Mouse (Mus musculus): ENCODE data around the gene Olfr544. TPM values are rescaled to one million over a fixed set of nuclear protein-coding genes. Genes with fewer than 3 reads are reported as not detected.
A peak's percentile ranks its signal among the peaks of the same experiment; 100 is the strongest.

Olfr544 gene
- polyA plus RNA-seq (2014; fragmentation: Nextera tagmentation; extraction: Ambion mirVana) = 0.10 TPM in 1 of 2 replicates, not detected in the other

DNA sequence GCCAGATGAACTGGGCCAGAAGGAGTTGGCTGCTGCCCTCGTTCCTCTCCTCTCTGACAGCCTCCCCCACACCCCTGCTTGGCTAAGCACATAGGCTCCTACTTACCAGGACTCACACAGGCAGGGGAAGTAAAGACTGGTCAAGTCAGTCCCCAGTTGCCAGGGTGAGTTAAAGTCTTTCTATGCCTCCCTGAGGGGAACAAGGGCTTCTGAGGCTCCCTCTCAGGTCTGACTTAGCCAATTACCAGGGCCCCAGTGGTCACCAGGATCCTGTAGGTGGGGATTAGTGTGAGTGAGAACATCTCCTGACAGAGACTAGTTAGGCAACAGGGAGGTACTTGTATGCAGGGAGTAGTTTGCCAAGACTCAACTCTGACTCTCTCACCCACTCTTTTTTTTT lies at the start of gene Olfr544:
Olfr544 (minus strand) TSS at position 153 of the 400 bp plus-strand sequence.
- no peaks in the 10 kb centered on the region for H3K36me3 ChIP-seq (ENCODE audit: control insufficient read depth, insufficient read depth, low read length)
- no peak within 1 kb of the TSS for H3K27ac ChIP-seq (ENCODE audit: low read length)
- H3K4me3 ChIP-seq (ENCODE audit: low read depth, low read length) = no peak within 1 kb of the TSS
- H3K9ac ChIP-seq (replicated peaks; ENCODE audit: low read depth, low read length) = no peak within 1 kb of the TSS
- no peaks in the 10 kb centered on the region for H3K27me3 ChIP-seq (ENCODE audit: control insufficient read depth, insufficient read depth, low read length)
- no peak within 1 kb of the TSS for H3K4me2 ChIP-seq (replicated peaks; ENCODE audit: low read depth, low read length)
- H3K9me3 ChIP-seq (ENCODE audit: control insufficient read depth, low read depth, low read length) = no peaks in the 10 kb centered on the region
- no peak for ATAC-seq (ENCODE audit: insufficient number of reproducible peaks, insufficient read depth, low FRiP score, low read depth)
- no peaks in the 10 kb centered on the region for H3K4me1 ChIP-seq (ENCODE audit: control insufficient read depth, insufficient read depth, low read length)
- WGBS = 53% methylated on average over 1 of the region's 1 CpGs

DNA sequence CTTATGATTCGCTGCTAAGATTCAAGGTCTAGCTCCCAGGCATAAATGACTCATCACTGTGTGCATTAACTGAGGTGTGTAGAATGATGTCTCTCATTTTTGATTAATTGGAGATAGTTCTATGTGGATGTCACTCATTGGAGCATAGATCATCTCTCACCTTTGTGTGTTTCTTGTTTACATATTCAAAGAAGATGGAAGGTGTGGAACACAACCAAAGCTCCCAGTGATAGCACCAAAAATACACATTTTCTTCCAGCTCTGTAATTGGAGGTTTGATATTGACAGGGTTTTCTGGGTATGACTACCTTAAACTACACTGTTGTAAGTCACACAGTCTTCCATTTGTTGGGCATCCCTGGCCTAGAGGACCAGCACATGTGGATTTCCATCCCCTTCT lies 46.3 kb upstream of the Olfr544 start, which contains the start of gene Olfr547:
Olfr547 (plus strand) TSS at position 301 of the 400 bp plus-strand sequence.
- no peak for ATAC-seq (ENCODE audit: insufficient number of reproducible peaks, insufficient read depth, low FRiP score, low read depth)
- 82% methylated on average over 1 of the region's 1 CpGs for WGBS
- Histone ChIP-seq H3K9me3 (ENCODE audit: control insufficient read depth, low read depth, low read length) (no peaks in the 10 kb centered on the region), H3K4me1 (ENCODE audit: control insufficient read depth, insufficient read depth, low read length) (no peaks in the 10 kb centered on the region), H3K27me3 (ENCODE audit: control insufficient read depth, insufficient read depth, low read length) (no peaks in the 10 kb centered on the region), H3K4me2 (replicated peaks; ENCODE audit: low read depth, low read length) (no peak within 1 kb of the TSS), H3K9ac (replicated peaks; ENCODE audit: low read depth, low read length) (no peak within 1 kb of the TSS), H3K36me3 (ENCODE audit: control insufficient read depth, insufficient read depth, low read length) (no peaks in the 10 kb centered on the region), H3K27ac (ENCODE audit: low read length) (no peak within 1 kb of the TSS), H3K4me3 (ENCODE audit: low read depth, low read length) (no peak within 1 kb of the TSS)

DNA sequence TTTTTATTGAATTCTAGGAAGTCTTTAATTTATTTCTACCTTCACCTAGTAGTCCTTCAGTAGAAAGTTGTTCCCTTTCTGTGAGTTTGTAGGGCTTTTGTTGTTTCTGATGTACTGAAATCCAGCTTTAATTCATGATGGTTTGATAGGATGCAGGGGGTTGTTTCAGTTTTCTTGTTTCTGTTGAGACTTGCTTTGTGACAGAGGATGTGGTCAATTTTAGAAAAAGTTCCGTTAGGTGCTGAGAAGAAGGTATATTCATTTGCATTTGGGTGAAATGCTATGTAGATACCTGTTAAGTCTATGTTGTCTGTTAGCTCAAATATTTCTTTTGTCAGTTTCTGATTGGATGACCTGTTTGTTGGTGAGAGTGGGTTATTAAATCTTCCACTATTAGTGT lies 40.9 kb upstream of the Olfr544 start:
- H3K4me2 ChIP-seq (replicated peaks; ENCODE audit: low read depth, low read length) = no peak overlapping the region
- H3K36me3 ChIP-seq (ENCODE audit: control insufficient read depth, insufficient read depth, low read length) = no peaks in the 10 kb centered on the region
- H3K9ac ChIP-seq (replicated peaks; ENCODE audit: low read depth, low read length) = no peak overlapping the region
- H3K9me3 ChIP-seq (ENCODE audit: control insufficient read depth, low read depth, low read length) = no peaks in the 10 kb centered on the region
- ATAC-seq (ENCODE audit: insufficient number of reproducible peaks, insufficient read depth, low FRiP score, low read depth) = no peak
- H3K4me1 ChIP-seq (ENCODE audit: control insufficient read depth, insufficient read depth, low read length) = no peaks in the 10 kb centered on the region
- no peak overlapping the region for H3K4me3 ChIP-seq (ENCODE audit: low read depth, low read length)
- no peaks in the 10 kb centered on the region for H3K27me3 ChIP-seq (ENCODE audit: control insufficient read depth, insufficient read depth, low read length)
- H3K27ac ChIP-seq (ENCODE audit: low read length) = no peak overlapping the region
- WGBS = 79% methylated on average over 1 of the region's 1 CpGs

DNA sequence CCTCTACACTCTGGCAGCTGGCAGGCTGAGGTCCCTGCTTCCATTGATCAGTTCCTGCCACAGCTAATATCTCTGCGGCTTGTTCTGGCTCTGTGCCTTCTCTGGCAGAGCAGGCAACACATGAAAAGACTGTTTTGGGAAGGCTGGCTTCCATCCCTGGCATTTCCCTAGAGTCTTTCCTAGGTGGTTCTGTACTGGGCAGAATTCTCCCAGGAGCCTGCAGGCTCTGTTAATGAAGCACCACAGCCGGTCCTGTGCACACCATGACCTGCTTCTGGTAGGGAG lies 28.9 kb upstream of the Olfr544 start:
- Histone ChIP-seq H3K9me3 (ENCODE audit: control insufficient read depth, low read depth, low read length) (no peaks in the 10 kb centered on the region), H3K4me2 (replicated peaks; ENCODE audit: low read depth, low read length) (no peak overlapping the region), H3K9ac (replicated peaks; ENCODE audit: low read depth, low read length) (no peak overlapping the region), H3K36me3 (ENCODE audit: control insufficient read depth, insufficient read depth, low read length) (no peaks in the 10 kb centered on the region), H3K27me3 (ENCODE audit: control insufficient read depth, insufficient read depth, low read length) (no peaks in the 10 kb centered on the region), H3K4me3 (ENCODE audit: low read depth, low read length) (no peak overlapping the region), H3K27ac (ENCODE audit: low read length) (no peak overlapping the region), H3K4me1 (ENCODE audit: control insufficient read depth, insufficient read depth, low read length) (no peaks in the 10 kb centered on the region)
- 84% methylated on average over 2 of the region's 2 CpGs for WGBS
- no peak for ATAC-seq (ENCODE audit: insufficient number of reproducible peaks, insufficient read depth, low FRiP score, low read depth)

DNA sequence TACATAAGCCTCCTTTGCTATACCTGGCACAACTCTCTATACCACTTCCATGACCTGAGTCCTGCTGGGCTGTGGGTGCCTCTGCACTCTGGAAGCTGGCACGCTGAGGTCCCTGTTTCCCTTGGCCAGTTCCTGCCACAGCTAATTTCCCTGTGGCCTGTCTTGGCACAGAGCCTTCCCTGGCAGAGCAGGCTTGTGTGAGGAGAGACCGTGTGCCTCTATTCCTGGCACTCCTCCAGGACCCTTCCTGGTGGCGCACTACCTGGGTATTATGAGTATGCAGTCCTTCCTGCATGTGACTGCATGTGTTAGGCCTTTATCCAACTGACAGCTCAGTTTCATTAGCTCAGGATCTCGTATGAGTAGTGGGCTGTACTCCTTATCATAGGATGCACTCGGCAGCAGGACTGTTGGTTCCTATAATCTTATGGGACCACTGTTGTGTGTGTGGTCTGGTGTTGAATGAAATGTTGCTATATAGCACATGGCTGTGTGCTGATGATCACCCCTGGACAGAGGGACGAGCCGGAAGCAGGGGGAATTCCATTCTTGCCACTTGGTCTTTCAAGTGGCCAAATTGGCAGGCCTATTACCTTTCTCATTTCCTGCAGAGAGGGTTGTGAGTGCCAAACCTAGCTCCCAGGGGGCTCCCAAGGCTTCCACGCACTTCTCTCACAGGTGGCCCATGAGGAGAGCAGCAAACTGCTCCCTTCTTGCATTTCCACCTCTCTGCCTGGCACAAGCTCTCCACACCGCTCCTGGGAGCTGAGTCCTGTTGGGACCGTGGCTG lies 28.3 kb upstream of the Olfr544 start:
- WGBS = 78% methylated on average over 10 of the region's 10 CpGs
- no peak overlapping the region for H3K4me3 ChIP-seq (ENCODE audit: low read depth, low read length)
- no peaks in the 10 kb centered on the region for H3K4me1 ChIP-seq (ENCODE audit: control insufficient read depth, insufficient read depth, low read length)
- no peak overlapping the region for H3K4me2 ChIP-seq (replicated peaks; ENCODE audit: low read depth, low read length)
- ATAC-seq (ENCODE audit: insufficient number of reproducible peaks, insufficient read depth, low FRiP score, low read depth) = no peak
- H3K27me3 ChIP-seq (ENCODE audit: control insufficient read depth, insufficient read depth, low read length) = no peaks in the 10 kb centered on the region
- H3K9me3 ChIP-seq (ENCODE audit: control insufficient read depth, low read depth, low read length) = no peaks in the 10 kb centered on the region
- no peaks in the 10 kb centered on the region for H3K36me3 ChIP-seq (ENCODE audit: control insufficient read depth, insufficient read depth, low read length)
- H3K27ac ChIP-seq (ENCODE audit: low read length) = no peak overlapping the region
- H3K9ac ChIP-seq (replicated peaks; ENCODE audit: low read depth, low read length) = no peak overlapping the region

DNA sequence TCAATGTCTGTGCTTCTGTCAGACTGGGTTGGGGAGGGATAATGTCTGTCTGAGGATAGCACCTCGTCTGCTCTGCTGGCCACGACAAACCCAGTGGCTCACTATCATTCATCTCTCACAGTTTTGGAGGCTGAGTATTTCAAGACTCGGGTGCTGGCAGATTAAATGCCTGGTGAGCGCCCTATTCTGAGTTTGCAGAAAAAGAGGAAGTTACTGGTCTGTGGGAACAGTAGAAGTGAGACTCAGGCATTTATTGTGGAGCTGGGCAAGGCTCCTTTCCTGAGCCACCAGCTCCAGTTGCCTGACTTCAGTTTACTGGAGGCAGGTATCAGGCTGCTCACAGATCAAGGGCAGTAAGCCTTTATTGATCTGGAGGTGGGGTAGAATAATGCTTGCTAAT lies 26.0 kb upstream of the Olfr544 start:
- H3K36me3 ChIP-seq (ENCODE audit: control insufficient read depth, insufficient read depth, low read length) = no peaks in the 10 kb centered on the region
- H3K27ac ChIP-seq (ENCODE audit: low read length) = no peak overlapping the region
- no peaks in the 10 kb centered on the region for H3K27me3 ChIP-seq (ENCODE audit: control insufficient read depth, insufficient read depth, low read length)
- H3K4me1 ChIP-seq (ENCODE audit: control insufficient read depth, insufficient read depth, low read length) = no peaks in the 10 kb centered on the region
- no peak overlapping the region for H3K9ac ChIP-seq (replicated peaks; ENCODE audit: low read depth, low read length)
- ATAC-seq (ENCODE audit: insufficient number of reproducible peaks, insufficient read depth, low FRiP score, low read depth) = no peak
- WGBS = 68% methylated on average over 4 of the region's 4 CpGs
- H3K4me3 ChIP-seq (ENCODE audit: low read depth, low read length) = no peak overlapping the region
- H3K9me3 ChIP-seq (ENCODE audit: control insufficient read depth, low read depth, low read length) = no peaks in the 10 kb centered on the region
- no peak overlapping the region for H3K4me2 ChIP-seq (replicated peaks; ENCODE audit: low read depth, low read length)

DNA sequence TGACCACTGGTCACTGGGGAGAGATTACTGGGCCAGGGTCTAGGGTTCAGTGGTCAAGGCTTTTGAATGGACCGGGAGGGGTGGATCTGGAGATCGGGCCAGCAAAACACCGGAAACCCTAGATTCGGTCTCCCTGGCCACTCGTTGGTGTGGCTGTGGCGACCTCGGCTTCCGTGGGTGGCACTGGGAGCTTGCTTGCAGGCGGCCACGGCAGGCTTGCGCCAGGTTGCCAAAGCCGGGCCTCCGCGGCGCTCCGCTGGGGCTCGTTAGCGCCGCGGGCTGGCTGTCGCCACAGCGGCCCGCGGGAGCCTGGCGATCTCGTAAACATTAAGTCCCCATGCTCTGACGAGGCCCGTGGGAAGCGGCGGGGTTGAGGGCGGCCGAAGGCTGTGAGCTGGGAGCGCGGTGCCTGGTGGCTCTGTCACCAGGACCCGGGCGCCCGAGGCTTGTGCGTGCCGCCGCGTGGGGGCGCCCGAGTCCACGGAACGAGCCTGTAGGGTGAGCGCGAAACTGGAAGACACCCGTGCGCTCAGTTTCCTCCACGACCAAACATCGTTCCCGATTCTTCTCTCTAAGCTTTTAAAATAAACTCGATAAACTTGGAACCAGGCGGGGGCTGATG lies 24.8 kb upstream of the Olfr544 start:
- Histone ChIP-seq H3K9ac (replicated peaks; ENCODE audit: low read depth, low read length) (peak overlapping the region; percentile 46), H3K4me1 (ENCODE audit: control insufficient read depth, insufficient read depth, low read length) (no peaks in the 10 kb centered on the region), H3K36me3 (ENCODE audit: control insufficient read depth, insufficient read depth, low read length) (no peaks in the 10 kb centered on the region), H3K27me3 (ENCODE audit: control insufficient read depth, insufficient read depth, low read length) (no peaks in the 10 kb centered on the region), H3K4me3 (ENCODE audit: low read depth, low read length) (peak overlapping the region; percentile 39), H3K9me3 (ENCODE audit: control insufficient read depth, low read depth, low read length) (no peaks in the 10 kb centered on the region), H3K27ac (ENCODE audit: low read length) (no peak overlapping the region), H3K4me2 (replicated peaks; ENCODE audit: low read depth, low read length) (peak overlapping the region; percentile 84)
- ATAC-seq (ENCODE audit: insufficient number of reproducible peaks, insufficient read depth, low FRiP score, low read depth) = peak; percentile 92
- WGBS = under 1% methylated on average over 54 of the region's 54 CpGs

DNA sequence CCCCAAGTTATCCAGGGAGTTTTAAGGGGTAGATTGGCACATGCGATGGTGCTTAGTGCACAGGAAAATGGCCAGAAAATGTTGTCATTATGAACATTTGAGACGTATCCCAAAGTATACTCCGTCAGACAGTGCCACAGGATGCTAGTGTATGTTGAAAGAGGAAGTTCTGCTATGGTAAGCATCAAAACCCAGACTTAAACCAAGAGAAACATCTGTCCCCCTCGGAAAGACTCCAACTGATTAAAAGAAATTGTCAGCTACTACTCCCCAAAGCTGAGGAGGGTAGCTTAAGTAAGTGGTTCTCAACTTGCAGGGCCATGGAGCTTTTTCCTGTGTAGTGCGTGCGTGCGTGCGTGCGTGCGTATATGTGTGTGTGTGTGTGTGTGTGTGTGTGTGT lies 23.8 kb upstream of the Olfr544 start:
- Histone ChIP-seq H3K9ac (replicated peaks; ENCODE audit: low read depth, low read length) (no peak overlapping the region), H3K36me3 (ENCODE audit: control insufficient read depth, insufficient read depth, low read length) (no peaks in the 10 kb centered on the region), H3K27me3 (ENCODE audit: control insufficient read depth, insufficient read depth, low read length) (no peaks in the 10 kb centered on the region), H3K27ac (ENCODE audit: low read length) (no peak overlapping the region), H3K4me2 (replicated peaks; ENCODE audit: low read depth, low read length) (no peak overlapping the region), H3K4me3 (ENCODE audit: low read depth, low read length) (no peak overlapping the region), H3K9me3 (ENCODE audit: control insufficient read depth, low read depth, low read length) (no peaks in the 10 kb centered on the region), H3K4me1 (ENCODE audit: control insufficient read depth, insufficient read depth, low read length) (no peaks in the 10 kb centered on the region)
- ATAC-seq (ENCODE audit: insufficient number of reproducible peaks, insufficient read depth, low FRiP score, low read depth) = no peak
- 91% methylated on average over 10 of the region's 10 CpGs for WGBS

Measured in stomach, embryonic 14.5 days (tissue).